Mouse (Mus musculus): Measurements from ENCODE around the gene Gm21767.
"Not testable (repeated sequence)": the region's sequence is repeated elsewhere in the genome, so short reads cannot be mapped to it uniquely, and the experiment has no call there.

Gm21767 gene

DNA sequence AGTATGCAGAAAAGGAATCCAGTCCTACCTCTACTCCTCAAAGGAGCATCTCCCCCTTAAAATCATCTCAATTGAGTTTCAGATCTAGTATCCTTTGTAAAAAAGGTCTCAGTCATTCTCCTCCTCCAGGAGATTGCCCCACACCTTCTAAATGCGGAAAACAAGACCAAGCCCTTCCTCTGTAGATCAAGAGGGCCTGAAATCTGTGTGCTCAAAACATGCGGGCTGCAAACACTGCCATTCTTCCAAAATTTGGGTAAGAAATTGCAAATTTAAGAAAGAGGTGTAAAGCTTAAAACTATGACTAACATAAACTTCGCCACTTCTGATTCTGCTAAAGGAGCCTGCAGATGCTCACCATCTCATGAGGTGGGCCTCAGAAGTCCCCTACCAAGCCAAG is at the start of gene Gm21767:
Gene Gm21767, plus strand, starts transcription at position 301 of the 400 bp plus-strand sequence.
- DNase-seq, result not testable (repeated sequence)
